Mouse (Mus musculus) B cell, adult 62 days (primary cell): ENCODE data around the gene 9230104L09Rik. TPM values are rescaled to one million over a fixed set of nuclear protein-coding genes. Genes with fewer than 3 reads are reported as not detected.

Experiments
- total RNA-seq: library from RNA; stranded (reverse); gene quantifications from 4 replicates; pipeline ENCODE4 v1.2.4, GENCODE M21; 2023

9230104L09Rik gene
- total RNA-seq = not detected in 4 replicates

DNA sequence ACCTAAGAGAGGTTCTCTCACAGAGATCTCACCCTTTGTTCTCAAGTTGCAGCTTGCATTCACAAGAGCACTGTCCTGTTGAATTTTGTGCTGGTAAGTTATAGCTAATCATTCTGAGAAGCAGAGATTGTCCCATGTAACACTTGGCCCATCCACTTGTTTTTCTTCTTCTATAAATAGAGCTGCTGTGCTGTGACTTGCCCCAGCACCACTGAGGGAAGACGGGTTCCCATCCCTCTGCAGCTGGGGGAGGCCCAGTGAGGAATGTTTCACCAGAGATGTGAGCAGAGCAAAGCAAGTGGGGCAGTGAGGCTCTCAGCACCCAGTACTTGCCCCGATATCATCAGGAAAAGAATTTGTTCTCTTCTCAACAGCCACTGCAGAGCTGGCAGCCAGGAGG is at the start of gene 9230104L09Rik:
9230104L09Rik (minus strand) TSS at position 73 of the 400 bp plus-strand sequence.

DNA sequence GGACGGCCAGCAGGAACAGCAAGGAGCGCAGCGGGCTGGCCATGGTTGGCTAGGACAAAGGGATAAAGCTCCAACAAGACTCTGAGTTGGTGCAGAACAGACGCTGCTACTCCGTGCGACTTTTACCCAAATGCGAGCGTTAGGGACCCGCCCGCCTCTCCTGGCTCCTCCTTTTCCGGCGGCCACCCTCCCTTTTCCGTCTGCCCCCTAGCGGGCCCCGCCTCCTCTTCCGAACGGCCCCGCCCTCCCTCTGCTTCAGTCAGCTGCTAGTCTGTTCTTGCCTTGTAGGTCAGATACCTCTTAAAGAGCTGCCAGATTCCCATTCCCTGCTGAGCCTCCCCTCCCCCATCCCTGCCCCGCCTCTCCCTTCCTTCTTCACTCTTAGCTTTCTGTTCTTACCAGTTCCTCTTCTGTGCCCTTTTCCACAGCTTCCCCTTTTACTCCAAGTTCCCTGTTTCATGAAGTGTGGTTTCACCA is 10.5 kb upstream of the 9230104L09Rik start, which contains the start of gene Cst3:
Cst3 (minus strand) TSS at position 358 of the 477 bp plus-strand sequence.

DNA sequence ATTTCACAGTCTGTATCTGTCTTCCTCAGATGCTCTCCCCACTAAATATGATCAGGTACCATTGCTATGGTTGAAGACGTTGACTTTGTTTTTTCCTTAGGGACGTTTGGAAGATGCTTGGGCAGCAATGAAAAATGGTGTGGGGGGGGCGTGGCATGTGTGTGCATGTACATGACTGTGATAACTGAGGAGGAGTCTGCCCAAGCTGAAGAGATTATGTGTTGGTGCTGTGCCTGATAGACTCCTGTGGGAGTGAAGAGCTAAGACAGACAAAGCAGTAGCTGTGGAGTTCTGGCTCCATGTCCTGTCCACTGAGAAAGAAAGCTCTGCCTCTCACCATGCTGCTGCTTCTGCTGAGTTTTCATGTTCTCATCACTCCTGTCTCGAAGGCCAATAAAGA is 29.9 kb downstream of the 9230104L09Rik start, which contains the start of gene Cst9:
Cst9 (plus strand) TSS at position 236 of the 400 bp plus-strand sequence.

GRCm38 (mm10) chr2:148819909-148820308 is 44.9 kb downstream of the 9230104L09Rik start, which contains the start of gene Cst13:
Gene Cst13, plus strand, starts transcription at chr2:148820081.

GRCm38 (mm10) chr2:148798485-148798884 is 66.4 kb downstream of the 9230104L09Rik start, which contains the start of gene Cst8:
Gene Cst8, plus strand, starts transcription at chr2:148798785.

Other genes with a start within 250 kb of the 9230104L09Rik start
- gene Nxt1, start 192.4 kb downstream of the 9230104L09Rik start, total RNA-seq = 9.6 to 12.9 TPM (median 11.8 TPM) in 4 replicates
- gene Gzf1, start 184.0 kb downstream of the 9230104L09Rik start, total RNA-seq = 8.5 to 9.2 TPM (median 9.0 TPM) in 4 replicates
- 0.42 to 0.85 TPM (median 0.50 TPM) in 4 replicates for gene Napb, start 132.6 kb downstream of the 9230104L09Rik start, total RNA-seq
- gene Cstl1, start 114.7 kb downstream of the 9230104L09Rik start, total RNA-seq = not detected in 4 replicates
- gene Cst11, start 93.5 kb downstream of the 9230104L09Rik start, total RNA-seq = not detected in 4 replicates
- gene 8030411F24Rik, start 83.0 kb downstream of the 9230104L09Rik start, total RNA-seq = not detected in 4 replicates
- gene Cst12, start 75.7 kb downstream of the 9230104L09Rik start, total RNA-seq = not detected in 4 replicates
- gene Cst8, start 66.3 kb downstream of the 9230104L09Rik start, total RNA-seq = not detected in 4 replicates
- gene Cst13, start 45.0 kb downstream of the 9230104L09Rik start, total RNA-seq = not detected in 4 replicates
- not detected in 4 replicates for gene Cst9, start 29.9 kb downstream of the 9230104L09Rik start, total RNA-seq
- gene Cst3, start 10.7 kb upstream of the 9230104L09Rik start, total RNA-seq = 149 to 170 TPM (median 162 TPM) in 4 replicates
- gene Gm1330, start 138.2 kb upstream of the 9230104L09Rik start, total RNA-seq = not detected in 4 replicates
- gene Gm10750, start 152.2 kb upstream of the 9230104L09Rik start, total RNA-seq = not detected in 4 replicates